Mouse (Mus musculus): ENCODE data around the gene Sec1. TPM values are rescaled to one million over a fixed set of nuclear protein-coding genes. Genes with fewer than 3 reads are reported as not detected.

Sec1 gene
- total and polyA plus RNA-seq, 3 experiments = 0.02 TPM; not detected in 2

GRCm38 (mm10) chr7:45649351-45649750 is 44.9 kb downstream of the Sec1 start:
- no peak for DNase-seq (ENCODE audit: low spot score)
- Histone ChIP-seq H3K4me1 (ENCODE audit: insufficient read depth, low read depth, low read length) (peaks cover 2% of the 10 kb centered on the region; the same call in 1 of the 2 replicates), H3K9me3 (replicated peaks) (no peaks in the 10 kb centered on the region), H3K27me3 (ENCODE audit: insufficient read depth, low read length) (peaks cover 33% of the 10 kb centered on the region), H3K36me3 (replicated peaks) (no peaks in the 10 kb centered on the region), H3K4me3 (ENCODE audit: low read depth, low read length) (no peak overlapping the region)
- no peak for ATAC-seq (ENCODE audit: extremely low read depth, insufficient number of reproducible peaks, low FRiP score, poor library complexity, severe bottlenecking)
- TF ChIP-seq CTCF (IDR thresholded peaks at IDR 0.05; ENCODE audit: low read depth, low read length) = no peak
- TF ChIP-seq TAL1 (conservative IDR thresholded peaks at IDR 0.05; ENCODE audit: low read depth, low read length) = no peak
- no peak for TF ChIP-seq GATA1 (IDR thresholded peaks at IDR 0.05; ENCODE audit: borderline replicate concordance, low read length)
- TF ChIP-seq POLR2AphosphoS5 (IDR thresholded peaks at IDR 0.05; ENCODE audit: insufficient replicate concordance, low read depth, low read length) = no peak
- TF ChIP-seq GATA2 (IDR thresholded peaks at IDR 0.05; ENCODE audit: borderline replicate concordance, low read depth, low read length) = no peak

DNA sequence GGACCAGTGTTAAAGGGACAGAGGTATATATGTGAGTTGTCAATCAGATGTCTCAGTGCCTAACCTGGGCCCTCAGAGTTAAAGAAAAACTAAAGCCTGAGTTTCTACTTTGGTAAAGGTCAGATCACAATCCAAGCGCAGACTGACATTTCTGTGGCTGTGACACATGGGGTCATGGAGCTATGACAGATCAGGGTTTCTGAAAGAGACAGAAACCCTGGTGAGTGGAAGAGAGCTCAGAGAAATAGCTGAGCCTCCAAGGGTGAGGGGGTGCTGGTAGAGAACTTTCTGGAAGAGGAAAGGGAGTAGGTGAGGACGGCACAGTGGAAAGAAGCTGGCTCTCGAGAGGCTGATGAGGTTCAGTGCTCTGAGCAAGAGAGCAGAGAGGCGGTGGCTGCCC is 47.5 kb downstream of the Sec1 start:
- H3K4me1 ChIP-seq (ENCODE audit: insufficient read depth, low read depth, low read length) = peaks cover 5% of the 10 kb centered on the region; the same call in 1 of the 2 replicates
- ATAC-seq (ENCODE audit: extremely low read depth, insufficient number of reproducible peaks, low FRiP score, poor library complexity, severe bottlenecking) (no peak), DNase-seq (ENCODE audit: low spot score) (no peak)
- H3K9me3 ChIP-seq (replicated peaks) = no peaks in the 10 kb centered on the region
- TF ChIP-seq POLR2AphosphoS5 (IDR thresholded peaks at IDR 0.05; ENCODE audit: insufficient replicate concordance, low read depth, low read length) = no peak
- no peak for TF ChIP-seq GATA2 (IDR thresholded peaks at IDR 0.05; ENCODE audit: borderline replicate concordance, low read depth, low read length)
- TF ChIP-seq GATA1 (IDR thresholded peaks at IDR 0.05; ENCODE audit: borderline replicate concordance, low read length) = no peak
- TF ChIP-seq CTCF (IDR thresholded peaks at IDR 0.05; ENCODE audit: low read depth, low read length) = no peak
- no peak for TF ChIP-seq TAL1 (conservative IDR thresholded peaks at IDR 0.05; ENCODE audit: low read depth, low read length)
- no peak overlapping the region for H3K4me3 ChIP-seq (ENCODE audit: low read depth, low read length)
- H3K36me3 ChIP-seq (replicated peaks) = no peaks in the 10 kb centered on the region
- H3K27me3 ChIP-seq (ENCODE audit: insufficient read depth, low read length) = peaks cover 53% of the 10 kb centered on the region

GRCm38 (mm10) chr7:45645591-45645971 is 48.6 kb downstream of the Sec1 start:
- H3K27me3 ChIP-seq (ENCODE audit: insufficient read depth, low read length) = peaks cover 59% of the 10 kb centered on the region
- H3K36me3 ChIP-seq (replicated peaks) = no peaks in the 10 kb centered on the region
- ATAC-seq (ENCODE audit: extremely low read depth, insufficient number of reproducible peaks, low FRiP score, poor library complexity, severe bottlenecking) = no peak
- peaks cover 5% of the 10 kb centered on the region; the same call in 1 of the 2 replicates for H3K4me1 ChIP-seq (ENCODE audit: insufficient read depth, low read depth, low read length)
- TF ChIP-seq GATA1 (IDR thresholded peaks at IDR 0.05; ENCODE audit: borderline replicate concordance, low read length) (no peak), POLR2AphosphoS5 (IDR thresholded peaks at IDR 0.05; ENCODE audit: insufficient replicate concordance, low read depth, low read length) (no peak), CTCF (IDR thresholded peaks at IDR 0.05; ENCODE audit: low read depth, low read length) (no peak), GATA2 (IDR thresholded peaks at IDR 0.05; ENCODE audit: borderline replicate concordance, low read depth, low read length) (no peak), TAL1 (conservative IDR thresholded peaks at IDR 0.05; ENCODE audit: low read depth, low read length) (no peak)
- no peak for DNase-seq (ENCODE audit: low spot score)
- no peak overlapping the region for H3K4me3 ChIP-seq (ENCODE audit: low read depth, low read length)
- H3K9me3 ChIP-seq (replicated peaks) = no peaks in the 10 kb centered on the region

DNA sequence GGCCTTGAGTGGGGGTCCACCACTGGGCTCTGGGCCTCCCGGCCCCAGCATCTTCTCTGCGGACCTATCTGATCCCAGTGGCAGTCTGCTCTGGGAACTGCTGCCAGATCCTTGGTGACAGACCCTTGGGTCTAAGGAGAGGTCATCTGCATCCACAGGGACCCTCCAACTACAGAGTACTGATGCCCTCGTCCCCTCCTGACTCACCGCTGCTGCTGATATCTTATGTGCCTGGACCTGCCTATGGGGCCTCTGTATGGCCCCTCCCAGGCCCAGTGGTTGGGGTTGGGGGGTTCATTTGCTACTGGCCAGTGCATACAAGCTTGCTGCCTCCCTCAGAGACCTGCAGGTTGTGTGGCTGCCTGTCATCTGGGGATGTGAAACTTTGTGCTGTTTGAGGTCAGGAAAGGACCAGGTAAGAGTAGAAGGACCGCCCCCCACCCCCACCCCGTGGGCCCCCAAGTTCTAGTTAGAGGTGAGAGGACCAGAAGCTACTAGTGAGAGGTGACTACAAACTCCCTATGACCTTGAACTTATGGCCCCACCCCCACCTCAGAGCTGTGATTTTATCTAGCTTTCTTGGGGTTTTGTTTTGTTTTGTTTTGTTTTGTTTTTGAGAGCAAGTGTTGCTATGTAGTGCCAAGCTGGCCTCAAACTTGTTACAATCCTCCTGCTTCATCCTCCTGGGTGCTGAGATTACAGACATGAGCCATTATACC is 49.2 kb downstream of the Sec1 start:
- Histone ChIP-seq H3K4me1 (ENCODE audit: insufficient read depth, low read depth, low read length) (peaks cover 5% of the 10 kb centered on the region; the same call in 1 of the 2 replicates), H3K27me3 (ENCODE audit: insufficient read depth, low read length) (peaks cover 58% of the 10 kb centered on the region), H3K4me3 (ENCODE audit: low read depth, low read length) (no peak overlapping the region), H3K9me3 (replicated peaks) (no peaks in the 10 kb centered on the region), H3K36me3 (replicated peaks) (no peaks in the 10 kb centered on the region)
- ATAC-seq (ENCODE audit: extremely low read depth, insufficient number of reproducible peaks, low FRiP score, poor library complexity, severe bottlenecking) = no peak
- no peak for TF ChIP-seq GATA1 (IDR thresholded peaks at IDR 0.05; ENCODE audit: borderline replicate concordance, low read length)
- no peak for TF ChIP-seq GATA2 (IDR thresholded peaks at IDR 0.05; ENCODE audit: borderline replicate concordance, low read depth, low read length)
- no peak for TF ChIP-seq POLR2AphosphoS5 (IDR thresholded peaks at IDR 0.05; ENCODE audit: insufficient replicate concordance, low read depth, low read length)
- TF ChIP-seq CTCF (IDR thresholded peaks at IDR 0.05; ENCODE audit: low read depth, low read length) = no peak
- TF ChIP-seq TAL1 (conservative IDR thresholded peaks at IDR 0.05; ENCODE audit: low read depth, low read length) = no peak
- DNase-seq (ENCODE audit: low spot score) = no peak

GRCm38 (mm10) chr7:45644183-45644582 is 50.0 kb downstream of the Sec1 start:
- ATAC-seq (ENCODE audit: extremely low read depth, insufficient number of reproducible peaks, low FRiP score, poor library complexity, severe bottlenecking) (no peak), DNase-seq (ENCODE audit: low spot score) (no peak)
- no peaks in the 10 kb centered on the region for H3K9me3 ChIP-seq (replicated peaks)
- no peaks in the 10 kb centered on the region for H3K36me3 ChIP-seq (replicated peaks)
- H3K27me3 ChIP-seq (ENCODE audit: insufficient read depth, low read length) = peaks cover 60% of the 10 kb centered on the region
- no peak for TF ChIP-seq GATA1 (IDR thresholded peaks at IDR 0.05; ENCODE audit: borderline replicate concordance, low read length)
- no peak for TF ChIP-seq TAL1 (conservative IDR thresholded peaks at IDR 0.05; ENCODE audit: low read depth, low read length)
- no peak for TF ChIP-seq CTCF (IDR thresholded peaks at IDR 0.05; ENCODE audit: low read depth, low read length)
- no peak for TF ChIP-seq POLR2AphosphoS5 (IDR thresholded peaks at IDR 0.05; ENCODE audit: insufficient replicate concordance, low read depth, low read length)
- no peak for TF ChIP-seq GATA2 (IDR thresholded peaks at IDR 0.05; ENCODE audit: borderline replicate concordance, low read depth, low read length)
- no peak overlapping the region for H3K4me3 ChIP-seq (ENCODE audit: low read depth, low read length)
- H3K4me1 ChIP-seq (ENCODE audit: insufficient read depth, low read depth, low read length) = peaks cover 9% of the 10 kb centered on the region; the same call in 1 of the 2 replicates

DNA sequence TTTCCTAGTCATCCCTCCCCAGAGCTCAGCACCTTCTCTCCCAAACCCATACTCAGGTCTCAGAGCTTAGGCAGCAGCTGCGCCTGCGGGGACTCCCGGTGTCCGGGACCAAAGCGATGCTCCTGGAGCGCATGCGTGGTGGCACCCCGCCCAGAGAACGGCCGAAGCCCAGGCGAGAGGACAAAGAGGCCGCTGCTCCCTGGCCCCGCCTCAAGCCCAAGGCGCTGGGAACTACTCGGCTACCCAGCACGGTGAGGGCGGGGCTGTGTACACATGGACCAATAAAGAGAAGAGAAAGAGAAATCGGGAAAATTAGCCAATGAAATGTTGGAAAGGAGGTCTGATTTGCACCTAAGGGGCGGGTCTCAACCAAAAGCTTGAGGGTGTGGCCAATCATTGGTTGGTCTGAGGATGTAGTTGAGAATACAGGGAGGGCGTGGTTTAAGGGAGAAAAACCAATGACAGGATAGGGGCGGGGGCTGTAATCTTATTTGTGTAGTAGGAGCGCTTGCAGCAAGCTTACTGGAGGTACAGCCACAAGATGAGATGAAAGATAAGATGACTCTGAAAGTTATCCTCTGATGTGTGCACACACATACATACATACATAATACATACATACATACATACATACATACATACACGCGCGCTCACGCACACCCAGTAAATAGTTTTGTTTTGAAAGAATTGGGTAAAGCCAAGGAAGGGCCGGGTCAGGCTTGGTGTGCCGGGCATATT is 50.6 kb downstream of the Sec1 start:
- no peak for ATAC-seq (ENCODE audit: extremely low read depth, insufficient number of reproducible peaks, low FRiP score, poor library complexity, severe bottlenecking)

More for the DNA sequence above, 50.6 kb downstream of the Sec1 start:
- no peak for DNase-seq (ENCODE audit: low spot score)
- H3K9me3 ChIP-seq (replicated peaks) = no peaks in the 10 kb centered on the region
- peaks cover 9% of the 10 kb centered on the region; the same call in 1 of the 2 replicates for H3K4me1 ChIP-seq (ENCODE audit: insufficient read depth, low read depth, low read length)
- no peaks in the 10 kb centered on the region for H3K36me3 ChIP-seq (replicated peaks)
- no peak overlapping the region for H3K4me3 ChIP-seq (ENCODE audit: low read depth, low read length)
- TF ChIP-seq GATA2 (IDR thresholded peaks at IDR 0.05; ENCODE audit: borderline replicate concordance, low read depth, low read length) (no peak), CTCF (IDR thresholded peaks at IDR 0.05; ENCODE audit: low read depth, low read length) (no peak), POLR2AphosphoS5 (IDR thresholded peaks at IDR 0.05; ENCODE audit: insufficient replicate concordance, low read depth, low read length) (no peak), GATA1 (IDR thresholded peaks at IDR 0.05; ENCODE audit: borderline replicate concordance, low read length) (no peak), TAL1 (conservative IDR thresholded peaks at IDR 0.05; ENCODE audit: low read depth, low read length) (no peak)
- H3K27me3 ChIP-seq (ENCODE audit: insufficient read depth, low read length) = peaks cover 59% of the 10 kb centered on the region
